Mouse (Mus musculus) lung, postnatal 36 days (tissue): ENCODE measurements at regions not wholly inside any gene's neighbourhood (a gene's known extent, or its start where the extent isn't known, plus 50 kb on each side); places are given as distances from the start of the nearest gene placed in this dataset.

ENCODE experiments used
- DNase-seq: peaks from one replicate; pipeline ENCODE4 v3.0.0; 2022; ENCODE audit warnings: mixed read lengths

GRCm38 (mm10) chrX:76680890-76681289 is 78.2 kb upstream of the Cldn34d start:
- peak; percentile 26 for DNase-seq
